Mouse (Mus musculus) left cerebral cortex, adult 18-20 months (tissue): ENCODE measurements around the gene Plekhm1. TPM values are rescaled to one million over a fixed set of nuclear protein-coding genes. Genes with fewer than 3 reads are reported as not detected.
"Not testable (repeated sequence)": the region's sequence is repeated elsewhere in the genome, so short reads cannot be mapped to it uniquely, and the experiment has no call there.

Experiments used
- DNase-seq, 2 experiments: peaks; one replicate each; pipeline ENCODE4 v3.0.0; 2021 to 2022; ENCODE audit warnings: low spot score in 2 of 2, mixed read lengths in 1 of 2
- total RNA-seq, 2 experiments: library from RNA; stranded (reverse); gene quantifications; 2 replicates each; pipeline ENCODE4 v1.2.3; 2021

The Plekhm1 gene
- total RNA-seq, 2 experiments from 2014 or later: 18.2 to 18.8 TPM

GRCm38 (mm10) chr11:103343063-103343462, 69.4 kb downstream of the Plekhm1 start:
- no peak for DNase-seq

- DNase-seq: no peak
These were observed 71.8 kb downstream of the Plekhm1 start for GRCm38 (mm10) chr11:103340677-103341076.

GRCm38 (mm10) chr11:103340130-103340529, 72.4 kb downstream of the Plekhm1 start:
- no peak for DNase-seq

GRCm38 (mm10) chr11:103339414-103340119, 72.9 kb downstream of the Plekhm1 start:
- DNase-seq: no peak

GRCm38 (mm10) chr11:103338671-103339070, 73.8 kb downstream of the Plekhm1 start:
- no peak for DNase-seq

DNA sequence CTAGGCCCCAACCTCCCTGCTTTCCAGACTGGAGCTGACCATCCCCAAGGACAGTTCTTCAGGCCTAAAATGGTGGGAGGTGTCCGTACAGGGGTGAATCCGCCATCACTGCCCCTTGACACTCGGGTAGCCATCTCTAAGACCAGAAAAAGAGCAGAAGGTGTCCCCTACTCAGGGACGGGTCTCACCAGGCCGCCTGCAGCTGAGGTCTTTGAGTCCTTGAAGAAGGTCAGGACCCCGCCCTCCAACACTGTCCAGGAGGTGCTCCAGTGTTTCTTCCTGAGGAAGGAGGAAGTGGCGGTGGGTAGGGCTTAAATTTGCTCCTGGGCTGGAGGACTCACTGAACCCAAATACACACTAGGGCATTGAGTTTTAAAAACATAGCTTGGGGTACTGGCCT, 74.4 kb downstream of the Plekhm1 start:
- no peak for DNase-seq

GRCm38 (mm10) chr11:103337180-103337579, 75.3 kb downstream of the Plekhm1 start:
- no peak for DNase-seq

DNA sequence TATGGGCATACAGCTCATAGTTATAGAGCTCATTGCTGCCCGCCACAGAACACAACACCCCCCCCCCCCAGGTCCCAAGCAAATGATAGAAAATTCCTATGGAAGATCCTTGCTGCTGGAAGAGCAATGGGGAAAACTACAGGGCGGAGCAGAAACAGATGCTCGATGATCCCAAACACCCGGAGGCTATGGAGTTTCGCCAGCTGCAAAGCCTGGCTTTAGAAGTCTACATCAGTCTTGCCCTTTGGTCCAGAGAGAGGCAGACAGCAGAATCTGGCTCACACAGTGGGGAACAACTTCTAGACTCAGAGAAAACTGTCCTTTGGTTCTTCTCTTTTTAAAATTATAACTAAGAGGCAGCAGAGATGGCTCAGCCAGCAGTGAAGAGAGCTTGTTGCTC, 76.9 kb downstream of the Plekhm1 start:
- DNase-seq: no peak

DNA sequence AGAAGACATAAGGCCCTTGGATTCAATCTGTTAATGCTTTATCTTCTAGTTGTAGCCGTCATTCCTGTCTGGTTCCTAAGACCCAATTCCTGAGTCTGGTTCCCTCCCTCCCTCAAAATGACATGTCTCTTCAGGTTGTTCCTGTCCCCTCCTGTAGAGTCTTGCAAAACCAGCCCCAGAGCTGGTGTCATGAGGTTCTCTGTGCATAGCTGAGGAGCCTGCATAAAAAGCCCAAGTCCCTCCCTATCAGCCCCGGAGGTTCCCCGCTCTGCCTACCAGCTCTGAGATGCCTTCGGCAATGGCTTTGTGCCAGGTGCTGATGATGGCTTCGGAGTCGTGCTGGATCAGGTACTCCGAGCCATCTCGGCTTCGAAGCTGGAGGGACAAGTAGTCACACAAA, 77.6 kb downstream of the Plekhm1 start:
- DNase-seq: no peak

DNA sequence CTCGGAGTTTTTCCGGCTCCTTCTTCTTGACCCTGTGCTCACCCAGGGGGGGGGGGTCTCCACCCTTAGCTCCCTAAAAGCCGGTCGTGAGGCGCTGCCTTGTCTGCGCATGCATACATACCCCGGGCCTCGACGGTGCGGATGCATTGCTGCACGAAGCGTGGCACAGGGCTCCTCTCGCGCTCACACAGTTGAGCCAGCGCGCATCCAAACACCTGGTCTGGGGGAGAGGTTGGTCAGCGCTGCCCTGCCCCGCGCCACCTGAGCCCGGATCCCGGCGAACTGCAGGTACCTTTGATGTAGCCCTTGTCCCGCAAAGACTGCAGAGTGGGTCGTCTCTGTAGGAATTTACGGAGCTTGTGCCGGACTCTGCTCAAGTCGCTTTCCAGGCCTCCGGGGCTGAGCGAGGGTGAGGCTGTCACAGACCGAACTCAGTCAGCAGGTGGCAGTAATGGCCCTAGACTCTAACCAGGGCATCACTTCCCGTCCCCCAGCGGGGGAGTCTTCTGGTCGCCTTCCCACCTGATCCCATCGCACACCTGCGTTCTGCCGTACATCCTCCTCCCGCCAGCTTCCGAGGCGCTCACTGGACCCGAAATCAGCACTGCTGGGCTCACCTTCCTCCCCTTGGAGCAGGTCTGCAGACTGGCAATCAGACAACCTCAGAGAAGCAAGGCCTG, 78.6 kb downstream of the Plekhm1 start:
- peak; percentile 36 to 48 for DNase-seq

- DNase-seq: no peak
These were observed 79.4 kb downstream of the Plekhm1 start for GRCm38 (mm10) chr11:103332890-103333651.

- peak; percentile 76 to 85 for DNase-seq
These were observed 80.1 kb downstream of the Plekhm1 start for GRCm38 (mm10) chr11:103332186-103332889.

DNA sequence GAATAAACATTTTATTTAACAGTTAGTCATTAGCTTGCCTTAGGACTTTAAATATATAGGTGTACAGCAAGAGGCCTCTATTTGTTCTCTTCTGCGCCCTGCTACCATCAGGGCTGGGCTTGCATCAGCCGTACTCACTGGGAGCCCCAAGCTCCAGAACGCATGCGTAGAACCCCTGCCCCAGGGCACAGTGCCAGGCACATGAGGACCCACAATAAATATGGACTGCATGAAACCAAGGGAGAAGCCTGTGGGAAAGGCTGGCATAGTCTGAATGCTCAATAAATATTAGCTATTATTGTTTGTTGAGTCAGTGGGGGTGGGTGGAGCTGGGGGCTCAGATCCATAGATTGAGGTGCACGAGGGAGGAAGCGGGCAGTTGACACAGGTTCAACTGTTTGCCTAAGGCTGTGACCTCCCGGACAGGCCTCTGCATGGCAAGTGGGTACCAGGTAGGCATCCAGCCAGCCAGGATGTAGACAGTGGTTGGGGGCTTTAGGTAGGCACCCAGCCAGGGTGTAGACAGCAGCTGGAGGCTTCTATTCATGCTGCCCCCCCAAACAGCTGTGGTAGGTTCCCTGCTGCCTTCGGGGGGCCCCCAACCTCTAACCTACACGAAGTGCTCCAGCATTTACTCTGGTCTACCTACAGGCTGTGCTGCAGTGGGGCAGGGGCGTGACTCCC, 80.8 kb downstream of the Plekhm1 start:
- no peak for DNase-seq

DNA sequence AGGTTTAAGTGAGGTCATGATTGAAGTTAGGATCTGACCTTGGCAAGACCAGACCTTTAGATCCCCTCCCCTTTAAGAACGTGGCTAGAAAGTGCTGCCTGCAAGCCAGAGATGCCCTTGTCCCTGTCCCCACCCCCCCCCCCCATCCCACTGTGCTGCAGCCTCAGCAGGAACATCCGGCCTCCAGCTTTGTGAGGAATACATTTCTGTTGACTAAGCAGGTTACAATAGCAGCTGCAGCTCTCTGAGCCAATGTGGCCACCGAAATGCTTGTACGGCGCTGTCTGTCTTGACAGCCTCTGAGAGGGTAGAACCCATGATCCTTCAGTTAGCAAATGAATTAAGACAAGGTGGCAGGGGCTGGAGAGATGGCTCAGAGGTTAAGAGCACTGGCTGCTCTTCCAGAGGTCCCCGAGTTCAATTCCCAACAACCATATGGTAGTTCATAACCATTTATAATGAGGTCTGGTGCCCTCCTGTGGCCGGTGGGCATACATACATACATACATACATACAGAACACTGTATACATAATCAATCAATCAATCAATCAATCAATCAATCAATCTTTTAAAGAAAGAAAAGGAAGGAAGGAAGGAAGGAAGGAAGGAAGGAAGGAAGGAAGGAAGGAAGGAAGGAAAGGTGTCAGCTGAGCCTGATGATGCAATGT, 81.7 kb downstream of the Plekhm1 start:
- no peak for DNase-seq

DNA sequence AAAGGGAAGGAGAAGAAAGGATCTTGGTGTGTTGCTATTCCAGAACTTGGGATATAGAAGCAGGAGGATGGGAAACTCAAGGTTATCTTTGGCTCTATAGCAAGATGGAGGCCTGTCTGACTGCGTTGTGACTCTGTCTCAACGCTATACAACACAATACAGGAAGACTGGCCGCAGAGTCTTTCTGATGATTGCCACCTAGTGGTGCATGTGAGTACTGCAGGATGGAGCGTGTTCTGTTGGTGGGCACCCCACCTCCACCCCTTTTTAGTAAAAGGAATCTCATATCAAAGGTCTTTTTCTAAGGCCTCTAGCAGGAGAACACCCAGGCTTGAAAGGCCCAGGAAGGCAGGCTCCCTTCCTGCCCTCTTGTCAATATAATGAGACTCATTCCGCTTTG, 85.5 kb downstream of the Plekhm1 start:
- peak; percentile 83 to 90 for DNase-seq

GRCm38 (mm10) chr11:103325172-103325571, 87.3 kb downstream of the Plekhm1 start:
- DNase-seq: peak; percentile 65 to 76

DNA sequence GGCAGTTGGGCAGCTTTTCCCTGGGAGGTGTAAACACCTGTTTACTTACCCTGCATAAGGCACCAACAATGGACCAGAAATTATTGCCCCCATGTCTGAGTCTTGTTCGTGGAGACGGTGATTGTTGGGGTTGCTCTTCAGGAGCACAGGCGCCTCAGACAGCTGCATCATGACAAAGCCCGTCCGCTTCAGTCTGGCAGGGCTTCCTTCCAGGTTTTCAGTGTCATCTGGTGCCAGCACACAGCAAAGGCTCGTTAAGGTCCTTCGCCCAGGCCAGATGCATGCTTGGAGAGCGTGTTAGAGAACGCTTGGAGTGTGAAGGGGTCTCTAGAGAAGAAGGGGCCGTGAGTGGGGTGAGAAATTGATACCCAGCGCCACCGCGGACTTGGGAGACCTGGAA, 87.8 kb downstream of the Plekhm1 start:
- DNase-seq: no peak

DNA sequence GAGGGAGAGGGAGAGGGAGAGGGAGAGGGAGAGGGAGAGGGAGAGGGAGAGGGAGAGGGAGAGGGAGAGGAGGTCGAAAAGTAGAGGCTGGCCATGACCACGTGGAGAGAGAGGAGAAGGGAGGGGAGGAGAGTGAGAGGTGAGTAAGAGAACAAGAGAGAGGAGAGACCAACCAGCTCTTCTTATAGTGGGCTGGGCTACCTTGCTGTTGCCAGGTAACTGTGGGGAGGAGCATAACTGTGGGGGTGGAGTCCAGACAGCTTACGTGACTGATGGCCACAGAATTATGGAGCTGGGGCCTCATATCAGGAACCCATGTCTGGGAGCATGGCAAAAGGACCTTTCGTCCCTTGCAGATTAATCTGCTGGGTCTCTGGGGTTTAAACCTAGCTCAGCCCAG, 89.7 kb downstream of the Plekhm1 start:
- not testable (repeated sequence) for DNase-seq

DNA sequence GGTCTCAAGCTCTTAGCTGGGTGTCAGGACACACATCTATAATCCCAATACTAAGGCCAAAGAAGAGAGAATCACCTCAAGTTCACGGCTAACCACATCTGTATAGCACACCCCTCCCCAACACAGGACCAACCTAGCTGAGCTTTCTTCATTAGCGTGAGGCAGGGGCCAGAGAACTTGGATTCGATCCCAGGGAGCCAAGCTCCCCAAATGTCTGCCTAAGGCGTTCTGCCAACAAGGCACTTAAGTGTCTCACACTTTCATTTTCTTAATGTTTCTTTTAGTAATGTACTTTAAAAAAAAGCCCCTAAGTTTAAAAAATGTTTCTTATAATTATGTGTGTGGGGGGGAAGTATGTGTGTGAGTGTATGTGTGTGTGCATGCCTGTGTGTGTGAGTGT, 91.8 kb downstream of the Plekhm1 start:
- DNase-seq: no peak

DNA sequence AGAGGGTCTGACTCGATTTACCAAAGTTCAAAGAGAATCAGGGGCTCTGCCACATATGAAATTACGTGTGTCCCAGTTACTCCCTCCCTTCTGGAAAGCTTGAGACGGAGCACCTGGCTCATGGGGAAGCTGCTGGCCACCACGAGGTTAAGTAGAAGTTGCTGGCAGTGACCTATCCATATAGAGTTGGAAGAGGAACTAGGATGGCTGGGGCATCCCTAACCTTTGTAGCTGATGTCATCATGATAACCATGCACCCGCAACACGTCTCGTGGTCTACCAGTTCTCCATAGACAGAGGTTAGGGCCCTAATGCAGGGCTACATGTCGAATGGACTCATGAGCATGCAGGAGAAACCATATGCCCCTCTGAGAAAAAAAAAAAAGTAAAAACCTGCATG, 92.3 kb downstream of the Plekhm1 start:
- DNase-seq: no peak
